Mouse (Mus musculus) intestine, postnatal 0 days (tissue): ENCODE results near the gene AB124611. TPM values are rescaled to one million over a fixed set of nuclear protein-coding genes. Genes with fewer than 3 reads are reported as not detected.
"Not testable (repeated sequence)": the region's sequence is repeated elsewhere in the genome, so short reads cannot be mapped to it uniquely, and the experiment has no call there.

Experiments used
- ATAC-seq: fragments of 200-750 bp; cut with Nextera tagmentation; 2 replicates; pipeline ENCODE4 v1.8.0; 2017; ENCODE audit warnings: mild to moderate bottlenecking, moderate TSS enrichment, moderate library complexity
- H3K27ac ChIP-seq: fragments of 300-500 bp; sonication (generic); 2 replicates; pipeline ENCODE4 v1.5.1; 2014; ENCODE audit warnings: mild to moderate bottlenecking, low read depth, low read length, moderate library complexity
- H3K27me3 ChIP-seq: fragments of 300-500 bp; sonication (generic); replicated peaks from 2 replicates; pipeline ENCODE4 v1.6.1; 2014; ENCODE audit warnings: low read length, mixed read lengths; ENCODE audit not compliant: control insufficient read depth, insufficient read depth
- H3K36me3 ChIP-seq: fragments of 300-500 bp; sonication (generic); 2 replicates; pipeline ENCODE4 v1.6.1; 2014; ENCODE audit warnings: mild to moderate bottlenecking, moderate library complexity; ENCODE audit not compliant: control insufficient read depth, insufficient read depth
- H3K4me1 ChIP-seq: fragments of 300-500 bp; sonication (generic); replicated peaks from 2 replicates; pipeline ENCODE4 v1.6.1; 2014; ENCODE audit warnings: antibody characterized with exemption, low read length, mixed read lengths; ENCODE audit not compliant: control insufficient read depth, insufficient read depth
- H3K4me2 ChIP-seq: fragments of 300-500 bp; sonication (generic); replicated peaks from 2 replicates; pipeline ENCODE4 v1.6.1; 2014; ENCODE audit warnings: low read depth, mild to moderate bottlenecking, moderate library complexity
- H3K4me3 ChIP-seq: fragments of 300-500 bp; sonication (generic); 2 replicates; pipeline ENCODE4 v1.5.1; 2014; ENCODE audit warnings: low read depth, low read length
- H3K9ac ChIP-seq: fragments of 300-500 bp; sonication (generic); 2 replicates; pipeline ENCODE4 v1.6.1; 2014; ENCODE audit warnings: mild to moderate bottlenecking, low read depth, low read length
- H3K9me3 ChIP-seq: fragments of 300-500 bp; sonication (generic); 2 replicates; pipeline ENCODE4 v1.6.1; 2016; ENCODE audit warnings: mixed run types; ENCODE audit not compliant: control insufficient read depth
- CTCF ChIP-seq: sonication (generic); IDR thresholded peaks from 2 replicates; pipeline ENCODE4 v1.5.1; 2016; ENCODE audit warnings: low read depth, mild to moderate bottlenecking, control low read depth, antibody characterized with exemption, moderate library complexity
- WGBS: fragments of 180-500 bp; shearing (Covaris S2); extraction: QIAGEN DNeasy Blood & Tissue Kit; methylation state at CpG from one replicate; pipeline ENCODE4 v1.1.7; 2014; 5-methylcytosine and 5-hydroxymethylcytosine counted together
- polyA plus RNA-seq: library from polyadenylated mRNA; unstranded; fragments of >200 nt; fragmentation: Nextera tagmentation; extraction: Ambion mirVana; gene quantifications from 2 replicates; pipeline ENCODE4 v1.2.1, GENCODE M21; 2015

AB124611 gene
- polyA plus RNA-seq, 1 experiment from 2014 or later: 0.43 TPM

DNA sequence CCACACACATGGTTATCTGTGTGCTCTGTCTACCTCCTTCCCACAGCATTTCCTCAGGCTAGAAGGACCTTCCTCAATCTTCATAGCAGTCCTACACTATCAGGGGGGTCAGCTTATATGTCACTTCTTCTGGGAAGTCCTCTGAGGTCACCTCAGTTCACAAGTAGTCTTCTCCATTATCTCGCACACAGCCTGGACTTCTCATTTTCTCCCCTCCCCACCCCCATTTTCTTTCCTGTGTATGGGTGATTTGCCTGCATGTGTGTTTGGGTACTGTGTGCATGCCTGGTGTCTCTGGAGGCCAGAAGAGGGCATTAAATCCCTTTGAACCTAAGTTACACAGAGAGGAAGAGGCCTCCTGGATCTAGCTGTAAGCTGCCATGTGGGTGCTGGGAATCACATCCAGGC, 1.9 kb downstream of the AB124611 start:
- no peak for ATAC-seq

DNA sequence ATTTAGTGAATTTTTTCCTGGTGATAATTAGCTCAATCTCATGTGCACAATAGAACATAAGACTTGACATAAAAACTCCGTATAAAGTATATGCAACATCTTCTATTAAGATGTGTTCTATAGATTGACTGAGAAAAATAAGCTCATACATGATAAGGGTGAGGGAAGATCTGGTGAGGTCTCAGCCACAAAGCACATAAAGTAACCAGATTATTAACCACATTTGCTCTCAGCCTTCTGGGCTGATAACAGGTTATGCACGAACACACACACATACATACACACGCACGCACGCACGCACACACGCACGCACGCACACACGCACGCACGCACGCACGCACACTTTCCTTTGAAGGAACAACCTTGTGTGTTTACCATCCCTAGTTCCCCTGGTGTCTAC, 10.5 kb downstream of the AB124611 start:
- Histone ChIP-seq H3K4me1 (no peaks in the 10 kb centered on the region), H3K27me3 (no peaks in the 10 kb centered on the region), H3K9me3 (no peaks in the 10 kb centered on the region), H3K36me3 (no peaks in the 10 kb centered on the region), H3K27ac (no peak overlapping the region), H3K9ac (no peak overlapping the region), H3K4me2 (no peak overlapping the region), H3K4me3 (no peak overlapping the region)
- WGBS: 88% methylated on average over 14 of the region's 14 CpGs
- ATAC-seq: no peak
- TF ChIP-seq CTCF: no peak

More for the DNA sequence above, 1.9 kb downstream of the AB124611 start:
- H3K4me2 ChIP-seq: no peak overlapping the region
- H3K4me3 ChIP-seq: no peak overlapping the region
- H3K27ac ChIP-seq: no peak overlapping the region
- WGBS: 83% methylated on average over 1 of the region's 1 CpGs
- no peaks in the 10 kb centered on the region for H3K9me3 ChIP-seq
- H3K36me3 ChIP-seq: no peaks in the 10 kb centered on the region
- no peak overlapping the region for H3K9ac ChIP-seq
- TF ChIP-seq CTCF: no peak
- no peaks in the 10 kb centered on the region for H3K4me1 ChIP-seq
- no peaks in the 10 kb centered on the region for H3K27me3 ChIP-seq

DNA sequence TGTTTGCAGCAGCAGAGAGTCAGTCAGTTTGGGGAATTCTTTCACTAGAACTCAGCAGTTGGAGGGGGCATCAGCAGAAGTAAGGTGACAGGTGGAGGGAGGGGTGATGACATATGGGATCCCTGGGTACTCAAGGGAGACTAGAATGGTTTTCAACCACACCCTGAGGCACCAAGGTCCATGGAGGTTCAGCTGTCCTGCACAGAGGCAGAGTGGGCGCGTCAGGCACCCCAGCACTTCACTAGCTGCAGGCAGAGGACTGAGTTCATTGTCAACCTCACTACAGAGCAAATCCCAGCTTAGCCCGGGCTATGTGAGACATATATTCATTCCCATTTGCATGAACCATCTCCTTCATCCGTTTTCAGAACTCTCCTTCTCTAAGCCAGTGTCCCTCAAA, 11.0 kb downstream of the AB124611 start:
- Histone ChIP-seq H3K4me3 (no peak overlapping the region), H3K27ac (no peak overlapping the region), H3K9me3 (no peaks in the 10 kb centered on the region), H3K4me2 (no peak overlapping the region), H3K4me1 (no peaks in the 10 kb centered on the region), H3K27me3 (no peaks in the 10 kb centered on the region), H3K36me3 (no peaks in the 10 kb centered on the region), H3K9ac (no peak overlapping the region)
- 70% methylated on average over 4 of the region's 4 CpGs for WGBS
- TF ChIP-seq CTCF: no peak
- no peak for ATAC-seq

DNA sequence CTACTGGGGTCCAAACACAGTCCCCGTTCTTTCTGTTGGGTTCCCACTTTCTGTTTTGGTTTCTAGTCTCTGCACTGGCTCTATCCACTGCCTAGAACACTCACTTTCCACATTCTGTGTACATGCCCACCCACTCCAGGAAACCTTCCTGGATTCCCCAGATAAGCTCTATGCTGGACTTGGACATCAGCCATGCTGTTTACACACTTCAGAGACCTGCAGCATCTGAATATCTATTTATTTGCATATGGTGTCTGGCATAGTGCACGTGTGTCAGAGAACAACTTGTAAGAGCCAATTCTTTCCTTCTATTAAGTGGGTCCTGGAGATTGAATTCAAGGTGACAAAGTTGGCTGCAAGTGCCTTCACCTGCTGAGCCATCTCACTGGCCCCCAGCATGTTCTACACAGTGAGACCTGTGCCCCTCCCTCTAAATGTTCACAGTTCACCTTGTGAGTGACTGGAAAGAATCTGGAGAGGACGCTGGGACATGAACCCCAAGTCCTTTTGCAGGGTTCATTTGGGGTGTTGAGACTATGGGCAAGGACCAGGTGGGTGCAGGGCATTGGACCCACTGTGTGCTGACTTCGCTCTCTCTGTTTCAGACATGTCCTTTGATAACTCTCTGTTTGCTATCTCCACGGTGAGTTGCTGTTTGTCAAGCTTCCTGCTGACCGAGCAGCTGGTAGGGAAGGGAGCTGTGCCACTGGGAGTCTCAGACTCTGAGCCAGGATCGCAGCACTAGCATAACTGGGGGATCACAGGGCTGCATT, 14.2 kb downstream of the AB124611 start:
- no peak for ATAC-seq
- H3K4me2 ChIP-seq: no peak overlapping the region
- no peaks in the 10 kb centered on the region; the same call in 1 of the 2 replicates for H3K4me1 ChIP-seq
- no peaks in the 10 kb centered on the region for H3K9me3 ChIP-seq
- WGBS: 60% methylated on average over 7 of the region's 7 CpGs
- no peaks in the 10 kb centered on the region for H3K27me3 ChIP-seq
- no peak overlapping the region for H3K27ac ChIP-seq
- no peak overlapping the region for H3K4me3 ChIP-seq
- no peaks in the 10 kb centered on the region for H3K36me3 ChIP-seq
- no peak for TF ChIP-seq CTCF
- no peak overlapping the region for H3K9ac ChIP-seq

DNA sequence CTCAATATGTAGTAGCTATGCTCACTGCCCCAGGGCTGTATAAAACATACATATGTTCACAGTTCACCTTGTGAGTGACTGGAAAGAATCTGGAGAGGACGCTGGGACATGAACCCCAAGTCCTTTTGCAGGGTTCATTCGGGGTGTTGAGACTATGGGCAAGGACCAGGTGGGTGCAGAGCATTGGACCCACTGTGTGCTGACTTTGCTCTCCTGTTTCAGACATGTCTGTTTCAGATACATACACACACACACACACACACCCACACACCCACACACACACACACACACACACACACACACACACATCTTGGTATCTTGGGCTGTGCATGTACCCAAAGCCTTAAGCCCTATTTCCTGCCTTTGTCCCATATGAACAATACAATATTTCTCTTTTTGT, 16.0 kb downstream of the AB124611 start:
- not testable (repeated sequence) for ATAC-seq, H3K36me3 ChIP-seq, H3K27ac ChIP-seq

DNA sequence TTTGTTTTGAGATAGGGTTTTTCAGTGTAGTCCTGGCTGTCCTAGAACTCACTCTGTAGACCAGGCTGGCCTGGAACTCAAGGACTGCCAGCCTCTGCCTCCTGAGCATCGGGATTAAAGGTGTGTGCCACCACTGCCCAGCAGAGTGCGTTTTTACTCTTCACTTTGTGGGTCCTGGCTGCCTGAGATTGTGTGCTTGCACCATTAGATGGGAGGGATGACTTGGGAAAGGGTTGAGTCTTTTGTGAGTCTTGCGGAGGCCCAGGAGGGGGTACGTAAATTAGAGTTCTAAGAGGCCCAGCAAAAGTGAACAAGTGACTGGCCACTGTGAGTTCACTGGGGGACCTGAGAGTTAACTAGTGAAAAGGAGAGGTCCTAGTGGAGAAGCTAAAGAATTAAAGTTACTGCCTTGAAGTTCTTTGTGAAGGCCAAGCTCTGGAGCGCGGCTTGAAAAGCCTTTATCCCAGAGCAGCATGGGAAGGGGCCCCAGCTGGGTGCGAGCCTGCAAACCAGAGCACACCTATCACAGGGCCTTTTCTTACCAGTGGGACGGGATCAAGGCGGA, 19.5 kb downstream of the AB124611 start:
- Histone ChIP-seq H3K4me2 (peak overlapping the region; percentile 75), H3K27me3 (no peaks in the 10 kb centered on the region), H3K9me3 (no peaks in the 10 kb centered on the region), H3K4me3 (peak overlapping the region; percentile 62), H3K4me1 (no peaks in the 10 kb centered on the region; the same call in 1 of the 2 replicates), H3K36me3 (no peaks in the 10 kb centered on the region), H3K9ac (peak overlapping the region; percentile 35; the same call in 1 of the 2 replicates), H3K27ac (peak overlapping the region; percentile 57)
- peak; percentile 78 for ATAC-seq
- WGBS: 8% methylated on average over 9 of the region's 9 CpGs
- no peak for TF ChIP-seq CTCF

More for the DNA sequence above, 16.0 kb downstream of the AB124611 start:
- H3K4me3 ChIP-seq, H3K9me3 ChIP-seq, H3K9ac ChIP-seq, H3K27me3 ChIP-seq, H3K4me2 ChIP-seq, H3K4me1 ChIP-seq: not testable (repeated sequence)
- 89% methylated on average over 2 of the region's 2 CpGs for WGBS
